Mouse (Mus musculus) liver, adult 10 weeks (tissue): ENCODE measurements around the gene Wars2. TPM values are rescaled to one million over a fixed set of nuclear protein-coding genes. Genes with fewer than 3 reads are reported as not detected.

Experiments used
- polyA plus RNA-seq: library from polyadenylated mRNA; stranded (reverse); fragments of 350-450 nt; fragmentation: Illumina TruSeq; extraction: RNeasy Lipid Tissue Mini Kit (QIAGEN cat#74804); gene quantifications from one replicate; pipeline ENCODE4 v1.2.3, GENCODE M21; 2014; ENCODE audit warnings: low read depth, low replicate concordance

The Wars2 gene
- 3.3 TPM for polyA plus RNA-seq

DNA sequence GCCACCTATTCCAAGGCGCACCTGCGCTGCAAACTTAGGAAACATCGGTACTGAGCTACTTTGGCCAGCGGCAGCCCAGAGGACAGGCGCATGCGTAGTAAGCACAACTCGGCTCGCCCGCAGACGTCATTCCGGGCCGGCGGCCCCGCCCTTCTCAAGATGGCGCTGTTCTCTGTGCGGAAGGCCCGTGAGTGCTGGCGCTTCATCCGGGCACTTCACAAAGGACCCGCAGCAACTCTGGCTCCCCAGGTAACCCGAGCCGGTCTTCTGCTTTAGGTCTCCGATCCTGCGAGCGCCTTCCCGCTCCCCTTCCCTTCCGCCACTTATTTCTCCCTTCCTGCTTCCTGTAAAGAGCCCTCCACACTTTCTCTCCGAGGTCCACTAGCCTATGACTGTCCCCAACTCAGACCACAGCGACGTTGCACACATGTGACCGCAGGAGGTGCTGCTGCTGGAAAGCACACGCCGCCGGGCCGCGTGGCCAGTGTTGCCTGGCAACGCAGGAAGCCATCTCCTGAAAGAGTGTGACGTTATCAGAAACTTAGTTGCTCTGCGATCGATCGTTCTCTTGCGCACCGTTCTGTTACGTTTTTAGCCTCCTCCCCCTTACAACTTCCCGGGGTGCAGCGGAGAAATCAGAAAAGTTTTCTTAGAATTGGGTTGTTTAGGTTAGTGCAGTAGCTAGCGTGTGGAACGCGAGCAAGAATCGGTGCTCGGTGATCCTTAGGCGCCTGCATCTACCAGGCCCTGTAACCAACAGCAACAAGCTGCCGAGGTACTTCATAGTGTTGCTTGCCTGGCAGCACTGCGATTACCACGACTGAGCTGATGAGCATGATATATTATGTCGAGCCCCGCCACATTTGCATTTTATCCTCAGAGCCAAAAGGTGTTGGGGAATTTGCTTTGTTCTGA, at the start of gene Wars2:
TSS of gene Wars2 (plus strand) at position 129 of the 915 bp plus-strand sequence.

DNA sequence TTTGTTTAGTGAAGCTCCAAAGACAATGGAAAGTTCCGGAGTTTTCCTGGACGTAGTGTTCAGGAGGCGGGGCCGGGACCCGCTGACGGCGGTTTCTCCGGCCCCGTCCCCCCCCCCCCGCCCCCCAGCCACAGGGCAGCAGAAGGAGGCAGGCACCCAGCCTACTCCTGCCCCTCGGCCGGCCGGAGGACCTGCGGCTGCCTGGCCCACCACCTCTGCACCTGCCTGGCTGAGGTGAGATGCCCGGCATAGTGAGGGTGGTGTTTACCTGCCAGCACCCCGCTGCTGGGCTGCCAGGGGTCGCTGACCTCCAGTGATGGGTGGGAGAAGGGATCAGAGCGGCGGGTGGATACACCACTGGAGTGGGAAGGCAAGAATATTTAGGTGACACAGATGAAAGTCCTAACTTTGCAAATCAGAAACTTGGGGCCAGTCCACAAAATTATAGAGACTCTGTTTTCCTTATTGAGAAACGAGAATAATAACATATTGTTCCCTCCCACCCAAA, 99.4 kb downstream of the Wars2 start, which contains the start of gene Tbx15:
TSS of gene Tbx15 (plus strand) at position 169 of the 508 bp plus-strand sequence.

Other genes starting within 250 kb of the Wars2 start
- 14.6 TPM for gene Hao2, start 247.8 kb upstream of the Wars2 start, polyA plus RNA-seq
- not detected for gene Tbx15, start 99.3 kb downstream of the Wars2 start, polyA plus RNA-seq